Mouse (Mus musculus) liver, embryonic 11.5 days (tissue): Measurements from ENCODE around the gene Cadm3. TPM values are rescaled to one million over a fixed set of nuclear protein-coding genes. Genes with fewer than 3 reads are reported as not detected.

Experiments
- ATAC-seq: fragments of 200-750 bp; cut with Nextera tagmentation; replicated peaks from 2 replicates; pipeline ENCODE4 v1.8.0; 2017; ENCODE audit warnings: moderate number of reproducible peaks, mild to moderate bottlenecking, moderate TSS enrichment, moderate library complexity; ENCODE audit not compliant: low FRiP score
- DNase-seq: peaks from one replicate; pipeline ENCODE4 v3.0.0-alpha.2; 2017; ENCODE audit warnings: low spot score
- H3K27ac ChIP-seq: fragments of 300-500 bp; sonication (generic); 2 replicates; pipeline ENCODE4 v1.5.1; 2014; ENCODE audit warnings: mild to moderate bottlenecking, low read depth, low read length, control low read depth
- H3K27me3 ChIP-seq: fragments of 300-500 bp; sonication (generic); replicated peaks from 2 replicates; pipeline ENCODE4 v1.6.1; 2014; ENCODE audit warnings: low read length, mixed read lengths; ENCODE audit not compliant: control insufficient read depth, insufficient read depth
- H3K36me3 ChIP-seq: fragments of 300-500 bp; sonication (generic); 2 replicates; pipeline ENCODE4 v1.6.1; 2014; ENCODE audit warnings: mild to moderate bottlenecking, low read length, moderate library complexity, mixed read lengths; ENCODE audit not compliant: control insufficient read depth, insufficient read depth
- H3K4me1 ChIP-seq: fragments of 300-500 bp; sonication (generic); replicated peaks from 2 replicates; pipeline ENCODE4 v1.6.1; 2014; ENCODE audit warnings: low read length, mixed read lengths; ENCODE audit not compliant: control insufficient read depth, insufficient read depth
- H3K4me2 ChIP-seq: fragments of 300-500 bp; sonication (generic); 2 replicates; pipeline ENCODE4 v1.6.1; 2014; ENCODE audit warnings: mild to moderate bottlenecking, control low read depth, moderate library complexity
- H3K4me3 ChIP-seq: fragments of 300-500 bp; sonication (generic); 2 replicates; pipeline ENCODE4 v1.5.1; 2014; ENCODE audit warnings: low read depth, low read length, control low read depth
- H3K9ac ChIP-seq: fragments of 300-500 bp; sonication (generic); 2 replicates; pipeline ENCODE4 v1.6.1; 2014; ENCODE audit warnings: low read depth, low read length, control low read depth
- H3K9me3 ChIP-seq: fragments of 300-500 bp; sonication (generic); 2 replicates; pipeline ENCODE4 v1.6.1; 2016; ENCODE audit warnings: low read length, inconsistent platforms, mixed read lengths; ENCODE audit not compliant: control insufficient read depth
- WGBS: fragments of 180-500 bp; shearing (Covaris S2); extraction: QIAGEN DNeasy Blood & Tissue Kit; methylation state at CpG from one replicate; pipeline ENCODE4 v1.1.7; 2014; 5-methylcytosine and 5-hydroxymethylcytosine counted together
- polyA plus RNA-seq: library from polyadenylated mRNA; unstranded; fragments of >200 nt; fragmentation: Nextera tagmentation; extraction: Ambion mirVana; gene quantifications from 2 replicates; pipeline ENCODE4 v1.2.1, GENCODE M21; 2014

Gene Cadm3
- polyA plus RNA-seq, 1 experiment from 2014 or later = 1.5 TPM

- Histone ChIP-seq H3K4me1 (peaks cover 8% of the 10 kb centered on the region; the same call in 1 of the 2 replicates), H3K9ac (peak within 1 kb of the TSS; percentile 63), H3K4me2 (peak within 1 kb of the TSS; percentile 77), H3K36me3 (no peaks in the 10 kb centered on the region), H3K27me3 (no peaks in the 10 kb centered on the region), H3K27ac (no peak within 1 kb of the TSS), H3K9me3 (no peaks in the 10 kb centered on the region), H3K4me3 (peak within 1 kb of the TSS; percentile 41)
- DNase-seq (no peak), ATAC-seq (peak; percentile 87)
- WGBS = 9% methylated on average over 10 of the region's 10 CpGs
Observed at GRCm38 (mm10) chr1:173350372-173350957, 17.0 kb downstream of the Cadm3 start, which contains the start of gene Aim2. Gene Aim2 (plus strand): TSS chr1:173350879.

DNA sequence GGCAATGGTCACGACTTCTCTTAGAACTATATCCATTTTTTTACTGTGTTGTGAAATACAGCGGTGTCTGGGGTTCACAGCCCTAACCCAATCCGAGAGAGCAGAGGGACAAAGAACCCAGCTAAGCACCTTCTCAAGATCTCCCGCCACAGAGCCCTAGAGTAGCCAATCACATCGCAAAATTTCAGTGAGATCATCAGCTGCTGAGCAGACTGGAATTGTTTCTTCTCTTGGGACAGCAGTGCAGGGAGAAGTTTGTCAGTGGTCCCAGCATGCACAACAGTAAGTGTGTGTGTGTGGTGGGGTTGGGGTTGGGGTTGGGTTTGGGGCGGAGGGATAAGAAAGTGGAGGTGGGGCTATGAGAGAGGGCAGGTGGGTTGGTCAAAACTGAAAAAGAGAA lies 17.5 kb downstream of the Cadm3 start:
- ATAC-seq = peak; percentile 86
- DNase-seq = peak; percentile 51
- H3K9me3 ChIP-seq = no peaks in the 10 kb centered on the region
- H3K4me2 ChIP-seq = peak overlapping the region; percentile 77
- H3K36me3 ChIP-seq = no peaks in the 10 kb centered on the region
- H3K27me3 ChIP-seq = no peaks in the 10 kb centered on the region
- H3K27ac ChIP-seq = no peak overlapping the region
- peak overlapping the region; percentile 41 for H3K4me3 ChIP-seq
- peaks cover 8% of the 10 kb centered on the region; the same call in 1 of the 2 replicates for H3K4me1 ChIP-seq
- WGBS = 2% methylated on average over 6 of the region's 6 CpGs
- H3K9ac ChIP-seq = peak overlapping the region; percentile 63

DNA sequence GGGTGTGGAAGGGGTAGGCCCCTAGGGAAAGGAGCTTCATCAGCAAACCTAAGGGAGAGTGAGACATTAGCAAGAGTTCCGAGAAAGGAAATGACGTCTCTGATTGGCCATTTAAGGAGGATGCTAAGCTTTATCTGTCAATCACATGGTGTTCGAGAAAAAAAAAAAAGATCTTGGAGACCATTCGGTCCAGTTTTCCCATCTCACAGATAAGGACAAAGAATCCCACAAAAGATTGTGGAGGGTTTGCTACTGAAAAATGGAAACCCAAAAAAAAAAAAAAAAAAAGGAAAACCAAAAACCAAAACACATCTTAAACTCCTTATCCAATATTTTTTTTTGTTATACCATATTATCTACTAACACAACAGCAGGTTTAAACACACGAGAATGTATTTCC lies 18.3 kb downstream of the Cadm3 start:
- no peaks in the 10 kb centered on the region for H3K27me3 ChIP-seq
- no peaks in the 10 kb centered on the region for H3K9me3 ChIP-seq
- no peak for ATAC-seq
- H3K9ac ChIP-seq = no peak overlapping the region
- DNase-seq = no peak
- 61% methylated on average over 5 of the region's 5 CpGs for WGBS
- no peaks in the 10 kb centered on the region for H3K36me3 ChIP-seq
- H3K4me3 ChIP-seq = no peak overlapping the region
- H3K4me2 ChIP-seq = no peak overlapping the region
- peaks cover 8% of the 10 kb centered on the region; the same call in 1 of the 2 replicates for H3K4me1 ChIP-seq
- H3K27ac ChIP-seq = no peak overlapping the region

GRCm38 (mm10) chr1:173348527-173348926 lies 19.0 kb downstream of the Cadm3 start:
- no peaks in the 10 kb centered on the region for H3K9me3 ChIP-seq
- H3K4me1 ChIP-seq = peaks cover 8% of the 10 kb centered on the region; the same call in 1 of the 2 replicates
- H3K4me3 ChIP-seq = no peak overlapping the region
- no peak overlapping the region for H3K9ac ChIP-seq
- ATAC-seq = no peak
- H3K27me3 ChIP-seq = no peaks in the 10 kb centered on the region
- H3K4me2 ChIP-seq = no peak overlapping the region
- H3K36me3 ChIP-seq = no peaks in the 10 kb centered on the region
- no peak overlapping the region for H3K27ac ChIP-seq
- DNase-seq = no peak
- 34% methylated on average over 1 of the region's 1 CpGs for WGBS

- H3K4me3 ChIP-seq = no peak overlapping the region
- no peaks in the 10 kb centered on the region for H3K27me3 ChIP-seq
- WGBS = 76% methylated on average over 4 of the region's 4 CpGs
- H3K9ac ChIP-seq = no peak overlapping the region
- no peaks in the 10 kb centered on the region for H3K36me3 ChIP-seq
- H3K4me1 ChIP-seq = no peaks in the 10 kb centered on the region
- no peaks in the 10 kb centered on the region for H3K9me3 ChIP-seq
- DNase-seq = no peak
- no peak for ATAC-seq
- H3K4me2 ChIP-seq = no peak overlapping the region
- H3K27ac ChIP-seq = no peak overlapping the region
Observed at GRCm38 (mm10) chr1:173345112-173345511, 22.4 kb downstream of the Cadm3 start.

DNA sequence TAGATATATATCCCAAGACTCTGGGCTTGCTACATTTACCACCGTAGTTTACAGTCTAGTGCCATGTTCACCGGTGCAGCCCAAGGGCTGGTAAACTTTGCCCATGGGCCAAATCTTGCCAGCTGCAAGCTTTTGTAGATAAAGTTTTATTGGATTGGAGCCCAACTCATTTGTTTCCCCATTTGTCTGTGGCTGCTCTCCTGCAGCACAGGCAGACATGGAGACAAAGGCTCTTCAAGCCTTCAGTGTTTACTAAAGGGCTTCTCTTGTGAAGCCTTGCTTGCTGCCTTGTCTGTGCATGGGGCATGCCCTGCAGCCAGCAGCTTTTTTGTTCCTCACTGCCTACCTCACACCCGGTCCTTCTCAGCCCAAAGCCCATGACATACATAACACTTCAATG lies 23.6 kb downstream of the Cadm3 start:
- H3K4me2 ChIP-seq = no peak overlapping the region
- no peak overlapping the region for H3K27ac ChIP-seq
- no peak overlapping the region for H3K4me3 ChIP-seq
- H3K9ac ChIP-seq = no peak overlapping the region
- no peak for DNase-seq
- no peaks in the 10 kb centered on the region for H3K36me3 ChIP-seq
- no peaks in the 10 kb centered on the region for H3K27me3 ChIP-seq
- H3K9me3 ChIP-seq = no peaks in the 10 kb centered on the region
- ATAC-seq = no peak
- WGBS = 73% methylated on average over 3 of the region's 3 CpGs
- H3K4me1 ChIP-seq = no peaks in the 10 kb centered on the region

DNA sequence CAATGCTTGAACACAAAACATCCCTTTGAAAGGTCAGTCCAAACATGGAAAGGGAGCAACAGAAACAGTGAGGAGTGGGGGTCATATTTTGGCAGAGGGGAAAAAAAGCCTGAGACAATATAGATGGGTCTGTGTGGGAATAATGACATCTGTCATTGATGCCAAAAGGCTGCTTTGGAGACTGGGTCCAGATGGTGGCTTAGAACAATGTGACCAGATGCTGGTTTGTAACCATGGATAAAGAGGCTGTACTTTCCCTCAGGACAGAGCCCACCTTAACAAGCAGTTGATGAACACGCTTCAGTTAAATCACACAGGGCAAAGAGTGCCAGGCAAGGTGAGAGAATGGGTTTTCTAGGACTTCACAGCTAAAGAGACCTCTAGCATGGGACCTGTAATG lies 25.1 kb downstream of the Cadm3 start:
- DNase-seq = no peak
- Histone ChIP-seq H3K27ac (no peak overlapping the region), H3K27me3 (no peaks in the 10 kb centered on the region), H3K4me2 (no peak overlapping the region), H3K9ac (no peak overlapping the region), H3K4me3 (no peak overlapping the region), H3K9me3 (no peaks in the 10 kb centered on the region), H3K36me3 (no peaks in the 10 kb centered on the region), H3K4me1 (no peaks in the 10 kb centered on the region)
- 88% methylated on average over 1 of the region's 1 CpGs for WGBS
- ATAC-seq = no peak

DNA sequence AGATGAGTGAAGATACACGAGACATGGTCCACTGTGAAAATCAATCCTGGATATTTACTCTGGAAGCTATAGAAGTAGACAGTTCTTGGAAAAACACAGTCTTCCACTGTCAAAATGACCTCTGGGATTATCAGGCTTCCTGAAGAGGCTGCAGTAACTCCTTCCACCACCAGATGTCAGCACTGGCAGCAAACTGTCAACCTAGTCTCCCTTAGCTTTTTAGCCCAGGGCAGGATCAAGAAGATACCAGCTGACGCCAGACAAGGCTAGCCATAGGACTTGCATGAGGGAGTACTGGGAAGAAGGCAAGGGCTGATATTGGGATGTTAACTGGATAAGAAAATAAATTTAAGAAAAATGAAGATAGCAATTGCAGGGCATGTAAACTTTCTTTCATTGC lies 28.0 kb downstream of the Cadm3 start:
- DNase-seq = no peak
- Histone ChIP-seq H3K27me3 (no peaks in the 10 kb centered on the region), H3K9me3 (no peaks in the 10 kb centered on the region), H3K27ac (no peak overlapping the region), H3K4me2 (no peak overlapping the region), H3K9ac (no peak overlapping the region), H3K4me1 (peaks cover 18% of the 10 kb centered on the region), H3K4me3 (no peak overlapping the region), H3K36me3 (no peaks in the 10 kb centered on the region)
- WGBS = 2% methylated on average over 2 of the region's 2 CpGs
- peak; percentile 42; the same call in 1 of the 2 replicates for ATAC-seq

DNA sequence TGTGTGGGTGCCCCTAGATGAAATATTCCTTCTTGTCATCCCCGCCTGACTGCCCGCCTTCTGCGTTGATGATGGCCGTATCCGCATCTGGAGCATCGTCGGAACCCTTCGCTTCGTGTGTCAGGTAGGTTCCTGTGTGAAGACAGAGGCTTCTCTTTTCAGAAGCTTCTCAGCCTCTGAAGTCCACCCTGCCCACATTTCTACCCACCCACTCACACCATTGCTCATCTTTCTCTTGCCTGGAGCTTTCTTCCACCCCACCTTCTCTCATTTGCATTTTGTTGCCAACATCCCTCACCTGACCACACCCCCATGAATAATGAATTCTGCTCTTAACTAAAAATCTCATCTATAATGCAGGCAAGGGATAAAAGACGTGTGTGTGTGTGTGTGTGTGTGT lies 30.5 kb downstream of the Cadm3 start:
- H3K9me3 ChIP-seq = no peaks in the 10 kb centered on the region
- DNase-seq = no peak
- H3K4me3 ChIP-seq = no peak overlapping the region
- no peaks in the 10 kb centered on the region for H3K36me3 ChIP-seq
- WGBS = 87% methylated on average over 10 of the region's 10 CpGs
- no peaks in the 10 kb centered on the region for H3K27me3 ChIP-seq
- no peak overlapping the region for H3K27ac ChIP-seq
- ATAC-seq = no peak
- H3K4me1 ChIP-seq = peaks cover 29% of the 10 kb centered on the region
- no peak overlapping the region for H3K4me2 ChIP-seq
- H3K9ac ChIP-seq = no peak overlapping the region
